ENCODE assay signal across 13 mouse cellular contexts in the genomic region with DNA sequence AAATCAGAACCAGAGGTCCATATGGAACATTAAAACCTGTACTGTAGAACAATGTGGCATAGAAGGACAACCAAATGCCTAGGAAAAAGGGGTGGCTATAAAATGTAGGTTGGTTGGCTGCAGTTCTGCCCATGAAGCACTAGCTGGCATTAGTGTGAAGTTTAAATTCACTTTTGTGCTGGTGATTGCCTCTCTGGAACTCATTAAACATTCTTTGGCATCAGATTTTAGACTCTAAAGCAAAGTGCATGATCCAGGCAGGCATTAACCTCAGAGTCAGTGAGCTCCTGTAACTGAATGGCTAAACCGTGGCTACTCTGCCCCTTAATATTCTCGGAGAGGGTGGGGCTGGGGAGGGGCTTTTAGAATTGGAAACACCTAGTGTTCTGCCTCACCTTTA.
DNase-seq lines count a peak whose midpoint lies in the region; ATAC-seq and TF ChIP-seq lines count a peak whose summit lies in the region.
"Had no signal": no experiment of that assay in that cellular context is flagged by ENCODE, and none has a peak within 500 bp of the region (broad histone marks: within the 10 kb centered on the region; RNA-seq: fewer than 3 reads in every experiment).

No protein-coding gene starts in this region.

- no peaks in the 10 kb centered on the region for H3K4me1 ChIP-seq in hindbrain, embryonic 16.5 days (ENCODE audit: control insufficient read depth, insufficient read depth, low read depth, low read length)
- H3K4me1 ChIP-seq in hindbrain, embryonic 12.5 days = no peaks in the 10 kb centered on the region
- H3K4me1 ChIP-seq in CH12.LX (ENCODE audit: control insufficient read depth in 1 of 2, insufficient read depth in 2 of 2) = no peaks in the 10 kb centered on the region
- H3K4me1 ChIP-seq in cortical plate, adult 2 months (ENCODE audit: control insufficient read depth, insufficient read depth, low read length) = peaks cover 3% of the 10 kb centered on the region; the same call in 1 of the 2 replicates
- H3K4me1 ChIP-seq in kidney, postnatal 0 days (replicated peaks; ENCODE audit: insufficient read depth, low read length) = no peaks in the 10 kb centered on the region
- H3K4me1 ChIP-seq: embryonic facial prominence, embryonic 15.5 days had no signal

- no peaks in the 10 kb centered on the region for H3K79me2 ChIP-seq in CH12.LX (replicated peaks; ENCODE audit: control insufficient read depth, extremely low read depth, insufficient read depth, poor library complexity, severe bottlenecking)

- 66% methylated on average over 2 of the region's 2 CpGs for WGBS in hindbrain, embryonic 16.5 days
- 58% methylated on average over 2 of the region's 2 CpGs for WGBS in hindbrain, embryonic 12.5 days
- 64% methylated on average over 2 of the region's 2 CpGs for WGBS in kidney, postnatal 0 days

- no peak overlapping the region for H3K4me2 ChIP-seq in hindbrain, embryonic 16.5 days (ENCODE audit: low read length)
- no peak overlapping the region for H3K4me2 ChIP-seq in hindbrain, embryonic 12.5 days (replicated peaks)
- no peak overlapping the region for H3K4me2 ChIP-seq in CH12.LX (ENCODE audit: insufficient read depth, low read depth, poor library complexity, severe bottlenecking)
- no peak overlapping the region for H3K4me2 ChIP-seq in kidney, postnatal 0 days (ENCODE audit: low read length)
- H3K4me2 ChIP-seq: embryonic facial prominence, embryonic 15.5 days had no signal

- ATAC-seq in hindbrain, embryonic 16.5 days = peak; percentile 64
- no peak for ATAC-seq in hindbrain, embryonic 12.5 days (ENCODE audit: low FRiP score)
- ATAC-seq in kidney, postnatal 0 days (replicated peaks; ENCODE audit: low FRiP score, low read depth) = peak; percentile 80
- no peak for ATAC-seq in inflammation-experienced regulatory T-cells, adult 6 months
- ATAC-seq: liver, postnatal 0 days had no signal

- no peak for TF ChIP-seq EP300 in CH12.LX (IDR thresholded peaks at IDR 0.05; ENCODE audit: low read length)

- H3K9ac ChIP-seq in hindbrain, embryonic 16.5 days (ENCODE audit: low read depth, low read length) = no peak overlapping the region
- no peak overlapping the region for H3K9ac ChIP-seq in hindbrain, embryonic 12.5 days
- no peak overlapping the region for H3K9ac ChIP-seq in CH12.LX (ENCODE audit: insufficient read depth, low read depth)
- H3K9ac ChIP-seq in kidney, postnatal 0 days (ENCODE audit: low read depth, low read length) = no peak overlapping the region
- H3K9ac ChIP-seq: embryonic facial prominence, embryonic 15.5 days; liver, postnatal 0 days had no signal

- TF ChIP-seq POLR2A in CH12.LX (IDR thresholded peaks at IDR 0.05; ENCODE audit: low read depth, low read length) = no peak
- no peak for TF ChIP-seq POLR2A in cortical plate, adult 2 months (IDR thresholded peaks at IDR 0.05; ENCODE audit: extremely low read depth, insufficient read depth, low read length)

- H3K9me3 ChIP-seq in hindbrain, embryonic 16.5 days (ENCODE audit: control insufficient read depth, low read length) = no peaks in the 10 kb centered on the region
- H3K9me3 ChIP-seq in hindbrain, embryonic 12.5 days (replicated peaks) = no peaks in the 10 kb centered on the region
- H3K9me3 ChIP-seq in CH12.LX (replicated peaks; ENCODE audit: low read length) = no peaks in the 10 kb centered on the region
- H3K9me3 ChIP-seq in kidney, postnatal 0 days (replicated peaks; ENCODE audit: low read length) = no peaks in the 10 kb centered on the region
- H3K9me3 ChIP-seq: embryonic facial prominence, embryonic 15.5 days had no signal

- TF ChIP-seq RAD21 in CH12.LX (IDR thresholded peaks at IDR 0.05; ENCODE audit: low read depth, low read length) = peak; percentile 48

- in situ Hi-C loops in CH12.LX (cut with MboI; ENCODE audit: low pct_ligation_motif_present, low pct_unique_long_range_greater_than_20kb, low sequenced_read_pairs) = no loop called here

- H3K36me3 ChIP-seq in hindbrain, embryonic 16.5 days (ENCODE audit: control insufficient read depth, insufficient read depth, low read length) = no peaks in the 10 kb centered on the region
- H3K36me3 ChIP-seq in hindbrain, embryonic 12.5 days = no peaks in the 10 kb centered on the region
- no peaks in the 10 kb centered on the region for H3K36me3 ChIP-seq in CH12.LX (replicated peaks in 1 of 2; ENCODE audit: control insufficient read depth in 1 of 2, insufficient read depth in 1 of 2, low read length in 1 of 2)
- no peaks in the 10 kb centered on the region for H3K36me3 ChIP-seq in kidney, postnatal 0 days (ENCODE audit: insufficient read depth, low read length)
- H3K36me3 ChIP-seq: embryonic facial prominence, embryonic 15.5 days had no signal

- H3K27me3 ChIP-seq in hindbrain, embryonic 16.5 days (replicated peaks; ENCODE audit: control insufficient read depth, insufficient read depth, low read length) = no peaks in the 10 kb centered on the region
- no peaks in the 10 kb centered on the region for H3K27me3 ChIP-seq in hindbrain, embryonic 12.5 days
- no peaks in the 10 kb centered on the region for H3K27me3 ChIP-seq in CH12.LX (replicated peaks)
- no peaks in the 10 kb centered on the region for H3K27me3 ChIP-seq in kidney, postnatal 0 days (ENCODE audit: insufficient read depth, low read length)
- H3K27me3 ChIP-seq: embryonic facial prominence, embryonic 15.5 days had no signal

- dilution Hi-C loops in CH12.LX (cut with MboI; ENCODE audit: extremely low pct_ligation_motif_present, extremely low pct_unique_long_range_greater_than_20kb, low sequenced_read_pairs) = no loop called here

- no peak overlapping the region for H3K27ac ChIP-seq in hindbrain, embryonic 16.5 days (ENCODE audit: low read depth, low read length)
- no peak overlapping the region for H3K27ac ChIP-seq in hindbrain, embryonic 12.5 days
- no peak overlapping the region for H3K27ac ChIP-seq in CH12.LX (ENCODE audit: insufficient read depth, low read depth)
- no peak overlapping the region for H3K27ac ChIP-seq in cortical plate, adult 2 months (ENCODE audit: insufficient read depth, low read length)
- no peak overlapping the region for H3K27ac ChIP-seq in kidney, postnatal 0 days
- H3K27ac ChIP-seq: embryonic facial prominence, embryonic 15.5 days; heart, adult 2 months had no signal

- TF ChIP-seq CTCF in CH12.LX (conservative IDR thresholded peaks at IDR 0.05 in 1 of 2, IDR thresholded peaks at IDR 0.05 in 1 of 2; ENCODE audit: low read depth in 2 of 2, low read length in 2 of 2) = peak in 1 of 2 experiments; percentile 40; a peak in 2 of 4 replicates
- peak; percentile 34; the same call in 1 of the 2 replicates for TF ChIP-seq CTCF in cortical plate, adult 2 months (IDR thresholded peaks at IDR 0.05; ENCODE audit: extremely low read depth, insufficient read depth, low read length)
- TF ChIP-seq CTCF in kidney, postnatal 0 days (IDR thresholded peaks at IDR 0.05; ENCODE audit: low read depth) = peak; percentile 59

- H3K4me3 ChIP-seq in hindbrain, embryonic 16.5 days (ENCODE audit: low read length) = no peak overlapping the region
- H3K4me3 ChIP-seq in hindbrain, embryonic 12.5 days = no peak overlapping the region
- H3K4me3 ChIP-seq in CH12.LX (replicated peaks in 1 of 3; ENCODE audit: low read depth in 2 of 3, low read length in 2 of 3, poor library complexity in 1 of 3) = no peak overlapping the region
- H3K4me3 ChIP-seq in cortical plate, adult 2 months (ENCODE audit: insufficient read depth, low read length) = no peak overlapping the region
- no peak overlapping the region for H3K4me3 ChIP-seq in kidney, postnatal 0 days (replicated peaks; ENCODE audit: low read depth, low read length)
- H3K4me3 ChIP-seq: embryonic facial prominence, embryonic 15.5 days; heart, adult 2 months had no signal

- DNase-seq in CH12.LX (ENCODE audit: extremely low read depth) = no peak
- peak; percentile 27 for DNase-seq in kidney, postnatal 0 days (ENCODE audit: low spot score)
- DNase-seq in spleen, postnatal 36 days (ENCODE audit: low spot score in 2 of 2) = no peak
- DNase-seq: cerebellum, postnatal 10 days; heart, adult 2 months; heart, postnatal 36 days; liver, postnatal 0 days; thymus, postnatal 4 days had no signal

TF ChIP-seq in CH12.LX, 34 proteins besides CTCF, POLR2A, EP300 and RAD21:
- no peak for TF ChIP-seq MAZ (IDR thresholded peaks at IDR 0.05; ENCODE audit: low read depth, low read length)
- peak; percentile 24; the same call in 1 of the 2 replicates for TF ChIP-seq SMC3 (IDR thresholded peaks at IDR 0.05; ENCODE audit: low read depth, low read length)

Comparison
In these comparisons a context has a peak if more than half of its experiments do, and no peak if none do; other contexts are left out.
1. ATAC-seq: peak in hindbrain, embryonic 16.5 days (single experiment) and kidney, postnatal 0 days (single experiment); none in hindbrain, embryonic 12.5 days (single experiment) and inflammation-experienced regulatory T-cells, adult 6 months (single experiment).